Mouse (Mus musculus) midbrain, embryonic 10.5 days (tissue): ENCODE measurements around the gene Lrsam1. TPM values are rescaled to one million over a fixed set of nuclear protein-coding genes. Genes with fewer than 3 reads are reported as not detected.

Experiments
- DNase-seq: peaks from one replicate; pipeline ENCODE4 v3.0.0-alpha.2; 2017; ENCODE audit warnings: low spot score
- H3K27ac ChIP-seq: fragments of 300-500 bp; sonication (generic); replicated peaks from 2 replicates; pipeline ENCODE4 v1.5.1; 2016; ENCODE audit warnings: mild to moderate bottlenecking
- H3K27me3 ChIP-seq: fragments of 300-500 bp; sonication (generic); 2 replicates; pipeline ENCODE4 v1.6.1; 2016; ENCODE audit warnings: low read depth, mild to moderate bottlenecking; ENCODE audit not compliant: poor library complexity, severe bottlenecking
- H3K36me3 ChIP-seq: fragments of 300-500 bp; sonication (generic); 2 replicates; pipeline ENCODE4 v1.6.1; 2016; ENCODE audit warnings: mild to moderate bottlenecking, moderate library complexity
- H3K4me1 ChIP-seq: fragments of 300-500 bp; sonication (generic); 2 replicates; pipeline ENCODE4 v1.6.1; 2016
- H3K4me3 ChIP-seq: fragments of 300-500 bp; sonication (generic); 2 replicates; pipeline ENCODE4 v1.5.1; 2016; ENCODE audit warnings: mild to moderate bottlenecking, moderate library complexity
- H3K9me3 ChIP-seq: fragments of 300-500 bp; sonication (generic); replicated peaks from 2 replicates; pipeline ENCODE4 v1.6.1; 2016; ENCODE audit warnings: mild to moderate bottlenecking
- WGBS: fragments of 180-500 bp; shearing (Covaris S2); methylation state at CpG from one replicate; pipeline ENCODE4 v1.1.7; 2016; 5-methylcytosine and 5-hydroxymethylcytosine counted together
- polyA plus RNA-seq: library from polyadenylated mRNA; unstranded; fragments of >200 nt; fragmentation: Nextera tagmentation; extraction: Ambion mirVana; gene quantifications from 2 replicates; pipeline ENCODE4 v1.2.1, GENCODE M21; 2016

The Lrsam1 gene
- polyA plus RNA-seq, 1 experiment from 2014 or later, result 9.8 TPM

DNA sequence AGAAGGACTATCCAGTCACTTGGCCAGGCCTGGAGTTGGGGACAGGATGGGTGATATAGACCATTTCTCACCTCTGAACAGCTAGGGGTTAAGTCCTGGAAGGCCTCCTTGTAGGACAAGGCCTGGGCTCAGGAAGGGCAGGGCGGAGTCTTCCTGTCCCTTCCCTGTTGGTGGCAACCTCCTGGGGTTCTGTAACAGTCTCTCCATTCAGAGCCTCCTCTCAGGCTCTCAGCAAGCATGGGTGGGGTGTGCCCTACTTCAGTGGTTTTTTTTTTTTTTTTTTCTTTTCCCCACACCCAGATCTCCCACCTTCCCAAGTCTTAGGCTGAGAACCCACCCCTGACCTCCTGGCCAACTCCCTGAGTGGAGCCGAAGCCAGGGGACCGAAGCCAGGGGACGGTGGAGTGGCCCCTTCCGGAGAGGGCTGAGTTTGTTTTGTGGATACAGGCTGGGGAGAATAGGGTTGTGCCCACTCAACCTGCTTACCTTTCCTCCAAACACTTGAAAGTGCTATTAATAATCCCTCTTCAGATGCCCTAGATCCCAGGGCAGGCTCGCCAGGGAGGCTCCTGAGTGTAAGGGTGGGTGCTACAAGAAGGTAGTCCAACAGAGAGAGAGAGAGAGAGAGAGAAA lies 83.5 kb downstream of the Lrsam1 start:
- H3K27me3 ChIP-seq, result peaks cover 23% of the 10 kb centered on the region
- no peaks in the 10 kb centered on the region for H3K36me3 ChIP-seq
- no peak for DNase-seq
- peaks cover 85% of the 10 kb centered on the region for H3K4me1 ChIP-seq
- WGBS, result 48% methylated on average over 6 of the region's 6 CpGs
- H3K9me3 ChIP-seq, result no peaks in the 10 kb centered on the region
- no peak overlapping the region for H3K27ac ChIP-seq
- H3K4me3 ChIP-seq, result peak overlapping the region; percentile 78

GRCm38 (mm10) chr2:32877303-32877702 lies 84.1 kb downstream of the Lrsam1 start:
- 25% methylated on average over 5 of the region's 5 CpGs for WGBS

DNA sequence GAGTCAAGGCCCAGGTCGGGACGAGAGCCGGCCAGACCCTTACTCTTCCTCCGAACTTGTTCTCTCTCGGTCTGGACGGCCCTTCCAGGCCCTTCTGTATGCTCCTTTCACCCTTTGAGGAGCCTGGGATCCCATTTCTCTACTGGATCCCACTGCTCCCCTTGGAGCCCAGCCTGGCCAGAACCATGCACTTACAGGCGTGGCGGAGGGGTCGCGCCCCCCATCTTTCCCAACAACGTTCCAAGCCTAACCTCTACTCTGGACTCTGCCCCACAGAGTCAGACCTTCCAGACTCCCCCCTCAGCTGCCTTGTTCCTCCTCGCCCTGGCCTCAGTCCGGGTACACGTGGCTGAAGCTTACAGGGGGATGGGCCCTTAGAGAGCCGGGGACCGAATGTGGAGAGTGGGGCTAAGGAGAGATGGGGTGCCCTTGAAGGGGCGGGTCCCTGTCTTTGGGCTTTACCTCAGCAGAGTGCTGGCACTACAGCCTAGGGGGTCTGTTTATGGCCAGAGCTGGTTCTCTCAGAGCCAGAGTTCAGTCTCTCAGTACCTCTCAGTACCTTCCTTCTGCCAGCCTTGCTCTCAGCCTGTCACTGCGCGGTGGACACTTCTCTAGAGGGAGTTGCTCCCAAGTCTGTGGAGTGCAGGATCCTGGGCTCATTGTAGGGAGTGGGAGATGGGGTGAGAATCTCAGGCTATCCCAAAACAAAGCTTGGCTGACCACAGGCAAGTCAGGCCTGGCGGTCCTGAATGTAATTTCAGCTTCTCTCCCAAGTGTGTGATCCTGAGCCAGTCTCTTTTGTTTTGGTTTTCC lies 84.7 kb downstream of the Lrsam1 start:
- H3K4me3 ChIP-seq, result peak overlapping the region; percentile 78
- peak; percentile 42 for DNase-seq
- peak overlapping the region; percentile 99 for H3K27ac ChIP-seq
- H3K36me3 ChIP-seq, result no peaks in the 10 kb centered on the region
- 2% methylated on average over 20 of the region's 20 CpGs for WGBS
- H3K4me1 ChIP-seq, result peaks cover 74% of the 10 kb centered on the region
- H3K27me3 ChIP-seq, result peaks cover 23% of the 10 kb centered on the region
- no peaks in the 10 kb centered on the region for H3K9me3 ChIP-seq

More at GRCm38 (mm10) chr2:32877303-32877702, 84.1 kb downstream of the Lrsam1 start:
- no peak for DNase-seq
- peak overlapping the region; percentile 78 for H3K4me3 ChIP-seq
- H3K4me1 ChIP-seq, result peaks cover 79% of the 10 kb centered on the region
- H3K27ac ChIP-seq, result peak overlapping the region; percentile 99; the same call in 1 of the 2 replicates
- H3K9me3 ChIP-seq, result no peaks in the 10 kb centered on the region
- H3K27me3 ChIP-seq, result peaks cover 23% of the 10 kb centered on the region
- no peaks in the 10 kb centered on the region for H3K36me3 ChIP-seq

- H3K4me1 ChIP-seq, result peaks cover 66% of the 10 kb centered on the region
- H3K36me3 ChIP-seq, result no peaks in the 10 kb centered on the region
- DNase-seq, result peak; percentile 95
- no peaks in the 10 kb centered on the region for H3K9me3 ChIP-seq
- under 1% methylated on average over 68 of the region's 68 CpGs for WGBS
- H3K27ac ChIP-seq, result peak within 1 kb of the TSS; percentile 99
- peak within 1 kb of the TSS; percentile 78 for H3K4me3 ChIP-seq
- H3K27me3 ChIP-seq, result peaks cover 23% of the 10 kb centered on the region
Measured at GRCm38 (mm10) chr2:32875675-32876489, 85.5 kb downstream of the Lrsam1 start, which contains the start of gene Fam129b. Fam129b (plus strand) TSS chr2:32876114.

Other genes starting within 250 kb of the Lrsam1 start
- gene Cdk9, start 248.5 kb downstream of the Lrsam1 start, polyA plus RNA-seq, result 119 and 132 TPM in 2 replicates
- gene Sh2d3c, start 240.6 kb downstream of the Lrsam1 start, polyA plus RNA-seq, result 26.7 and 33.6 TPM in 2 replicates
- 0.94 and 2.1 TPM in 2 replicates for gene 6330409D20Rik, start 220.6 kb downstream of the Lrsam1 start, polyA plus RNA-seq
- gene Tor2a, start 204.4 kb downstream of the Lrsam1 start, polyA plus RNA-seq, result 59.2 and 59.8 TPM in 2 replicates
- gene Ttc16, start 186.0 kb downstream of the Lrsam1 start, polyA plus RNA-seq, result 0.31 TPM in 2 replicates
- gene Ptrh1, start 185.8 kb downstream of the Lrsam1 start, polyA plus RNA-seq, result 5.2 TPM in 2 replicates
- 0.90 and 1.2 TPM in 2 replicates for gene Cfap157, start 177.2 kb downstream of the Lrsam1 start, polyA plus RNA-seq
- 31.4 and 45.6 TPM in 2 replicates for gene Stxbp1, start 114.4 kb downstream of the Lrsam1 start, polyA plus RNA-seq
- 23.5 and 25.5 TPM in 2 replicates for gene Fam129b, start 85.5 kb downstream of the Lrsam1 start, polyA plus RNA-seq
- gene Rpl12, start 55 bp downstream of the Lrsam1 start, polyA plus RNA-seq, result 144 and 172 TPM in 2 replicates
- gene Slc2a8, start 20.5 kb upstream of the Lrsam1 start, polyA plus RNA-seq, result 19.5 and 23.3 TPM in 2 replicates
- gene Garnl3, start 170.0 kb upstream of the Lrsam1 start, polyA plus RNA-seq, result 10.3 and 11.1 TPM in 2 replicates